Mouse (Mus musculus): Measurements from ENCODE around the gene Mybbp1a.

The Mybbp1a gene

GRCm38 (mm10) chr11:72446311-72447105 is 5.4 kb downstream of the Mybbp1a start:
- peak; percentile 49 for DNase-seq (ENCODE audit: low read depth)

GRCm38 (mm10) chr11:72447475-72447874 is 6.3 kb downstream of the Mybbp1a start:
- DNase-seq (ENCODE audit: low read depth) = no peak

- DNase-seq (ENCODE audit: low read depth) = no peak
These were observed 11.0 kb downstream of the Mybbp1a start for GRCm38 (mm10) chr11:72452140-72452665.

GRCm38 (mm10) chr11:72453105-72453953 is 12.2 kb downstream of the Mybbp1a start:
- no peak for DNase-seq (ENCODE audit: low read depth)

GRCm38 (mm10) chr11:72455694-72456093 is 14.5 kb downstream of the Mybbp1a start:
- no peak for DNase-seq (ENCODE audit: low read depth)

GRCm38 (mm10) chr11:72457995-72458496 is 16.9 kb downstream of the Mybbp1a start:
- DNase-seq (ENCODE audit: low read depth) = no peak

GRCm38 (mm10) chr11:72458502-72458901 is 17.3 kb downstream of the Mybbp1a start:
- DNase-seq (ENCODE audit: low read depth) = no peak

- DNase-seq (ENCODE audit: low read depth) = no peak
These were observed 20.4 kb downstream of the Mybbp1a start for GRCm38 (mm10) chr11:72461500-72461981.

GRCm38 (mm10) chr11:72464821-72465220 is 23.7 kb downstream of the Mybbp1a start:
- no peak for DNase-seq (ENCODE audit: low read depth)

- DNase-seq (ENCODE audit: low read depth) = no peak
These were observed 25.0 kb downstream of the Mybbp1a start for GRCm38 (mm10) chr11:72465978-72466693.

GRCm38 (mm10) chr11:72466694-72467507 is 25.7 kb downstream of the Mybbp1a start:
- DNase-seq (ENCODE audit: low read depth) = peak; percentile 52

- no peak for DNase-seq (ENCODE audit: low read depth)
These were observed 27.4 kb downstream of the Mybbp1a start for GRCm38 (mm10) chr11:72468525-72468924.

- DNase-seq (ENCODE audit: low read depth) = no peak
These were observed 28.1 kb downstream of the Mybbp1a start for GRCm38 (mm10) chr11:72469217-72469616.

- DNase-seq (ENCODE audit: low read depth) = no peak
These were observed 28.8 kb downstream of the Mybbp1a start for GRCm38 (mm10) chr11:72470004-72470403.

- no peak for DNase-seq (ENCODE audit: low read depth)
These were observed 30.2 kb downstream of the Mybbp1a start for GRCm38 (mm10) chr11:72471381-72471780.

- DNase-seq (ENCODE audit: low read depth) = no peak
These were observed 32.4 kb downstream of the Mybbp1a start for GRCm38 (mm10) chr11:72473540-72473939.

- no peak for DNase-seq (ENCODE audit: low read depth)
These were observed 33.8 kb downstream of the Mybbp1a start for GRCm38 (mm10) chr11:72474926-72475325.

- DNase-seq (ENCODE audit: low read depth) = no peak
These were observed 34.3 kb downstream of the Mybbp1a start for GRCm38 (mm10) chr11:72475408-72475807.

- DNase-seq (ENCODE audit: low read depth) = no peak
These were observed 35.0 kb downstream of the Mybbp1a start for GRCm38 (mm10) chr11:72476074-72476625.

GRCm38 (mm10) chr11:72477182-72477581 is 36.0 kb downstream of the Mybbp1a start:
- DNase-seq (ENCODE audit: low read depth) = no peak

GRCm38 (mm10) chr11:72477653-72478052 is 36.5 kb downstream of the Mybbp1a start:
- no peak for DNase-seq (ENCODE audit: low read depth)

Measured in c-Kit-positive CD71-positive TER-119-negative erythroid progenitor cells, embryonic 14.5 days (primary cell).